Mouse (Mus musculus) midbrain, embryonic 11.5 days (tissue): ENCODE data around the gene Cks1b. TPM values are rescaled to one million over a fixed set of nuclear protein-coding genes. Genes with fewer than 3 reads are reported as not detected.
A peak's percentile ranks its signal among the peaks of the same experiment; 100 is the strongest.

Experiments used
- ATAC-seq: fragments of 200-750 bp; cut with Nextera tagmentation; 2 replicates; pipeline ENCODE4 v1.8.0; 2017; ENCODE audit warnings: moderate TSS enrichment, moderate library complexity; ENCODE audit not compliant: low FRiP score
- DNase-seq: peaks from one replicate; pipeline ENCODE4 v3.0.0; 2015; ENCODE audit warnings: low spot score; ENCODE audit errors: missing footprints
- H3K27ac ChIP-seq: fragments of 300-500 bp; sonication (generic); 2 replicates; pipeline ENCODE4 v1.5.1; 2014; ENCODE audit warnings: low read depth, low read length
- H3K27me3 ChIP-seq: fragments of 300-500 bp; sonication (generic); 2 replicates; pipeline ENCODE4 v1.6.1; 2014; ENCODE audit warnings: mild to moderate bottlenecking, low read length, moderate library complexity, mixed read lengths; ENCODE audit not compliant: control insufficient read depth, insufficient read depth
- H3K36me3 ChIP-seq: fragments of 300-500 bp; sonication (generic); 2 replicates; pipeline ENCODE4 v1.6.1; 2014; ENCODE audit warnings: mild to moderate bottlenecking, low read length, moderate library complexity, mixed read lengths; ENCODE audit not compliant: control insufficient read depth, insufficient read depth
- H3K4me1 ChIP-seq: fragments of 300-500 bp; sonication (generic); 2 replicates; pipeline ENCODE4 v1.6.1; 2014; ENCODE audit warnings: low read length; ENCODE audit not compliant: control insufficient read depth, insufficient read depth
- H3K4me2 ChIP-seq: fragments of 300-500 bp; sonication (generic); 2 replicates; pipeline ENCODE4 v1.6.1; 2014; ENCODE audit warnings: mild to moderate bottlenecking, moderate library complexity
- H3K4me3 ChIP-seq: fragments of 300-500 bp; sonication (generic); 2 replicates; pipeline ENCODE4 v1.5.1; 2014; ENCODE audit warnings: low read depth, low read length
- H3K9ac ChIP-seq: fragments of 300-500 bp; sonication (generic); 2 replicates; pipeline ENCODE4 v1.6.1; 2014; ENCODE audit warnings: low read length
- H3K9me3 ChIP-seq: fragments of 300-500 bp; sonication (generic); 2 replicates; pipeline ENCODE4 v1.6.1; 2016; ENCODE audit warnings: low read length; ENCODE audit not compliant: control insufficient read depth
- whole genome bisulfite sequencing: fragments of 180-500 bp; shearing (Covaris S2); extraction: QIAGEN DNeasy Blood & Tissue Kit; methylation state at CpG from one replicate; pipeline ENCODE4 v1.1.7; 2014; 5-methylcytosine and 5-hydroxymethylcytosine counted together
- polyA plus RNA-seq: library from polyadenylated mRNA; unstranded; fragments of >200 nt; fragmentation: Nextera tagmentation; extraction: Ambion mirVana; gene quantifications from 2 replicates; pipeline ENCODE4 v1.2.1, GENCODE M21; 2014

The Cks1b gene
- polyA plus RNA-seq, 1 experiment from 2014 or later, result 441 TPM

DNA sequence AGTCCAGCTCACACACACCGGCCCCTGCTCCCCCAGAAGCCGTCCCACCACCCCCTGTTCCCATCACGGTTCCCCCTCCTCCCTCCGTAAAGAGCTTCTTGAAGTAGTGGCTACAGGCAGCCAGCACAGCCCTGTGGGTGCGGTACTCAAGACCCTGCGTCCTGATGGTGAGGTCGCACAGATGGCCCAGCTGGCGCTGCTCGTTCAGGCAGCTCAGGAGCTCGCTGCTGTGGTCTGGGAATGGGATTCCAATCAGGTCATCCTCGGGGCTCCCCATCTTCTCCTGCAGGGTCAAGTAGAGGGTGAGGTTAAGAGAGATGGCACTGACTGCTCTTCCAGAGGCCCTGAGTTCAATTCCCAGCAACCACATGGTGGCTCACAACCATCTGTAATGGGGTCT, 37.0 kb downstream of the Cks1b start:
- 87% methylated on average over 11 of the region's 11 CpGs for WGBS
- DNase-seq (no peak), ATAC-seq (no peak)
- no peak overlapping the region for H3K4me2 ChIP-seq
- no peaks in the 10 kb centered on the region for H3K36me3 ChIP-seq
- no peak overlapping the region for H3K9ac ChIP-seq
- no peaks in the 10 kb centered on the region for H3K27me3 ChIP-seq
- no peak overlapping the region for H3K27ac ChIP-seq
- H3K4me3 ChIP-seq, result no peak overlapping the region
- no peaks in the 10 kb centered on the region for H3K9me3 ChIP-seq
- peaks cover 21% of the 10 kb centered on the region for H3K4me1 ChIP-seq

DNA sequence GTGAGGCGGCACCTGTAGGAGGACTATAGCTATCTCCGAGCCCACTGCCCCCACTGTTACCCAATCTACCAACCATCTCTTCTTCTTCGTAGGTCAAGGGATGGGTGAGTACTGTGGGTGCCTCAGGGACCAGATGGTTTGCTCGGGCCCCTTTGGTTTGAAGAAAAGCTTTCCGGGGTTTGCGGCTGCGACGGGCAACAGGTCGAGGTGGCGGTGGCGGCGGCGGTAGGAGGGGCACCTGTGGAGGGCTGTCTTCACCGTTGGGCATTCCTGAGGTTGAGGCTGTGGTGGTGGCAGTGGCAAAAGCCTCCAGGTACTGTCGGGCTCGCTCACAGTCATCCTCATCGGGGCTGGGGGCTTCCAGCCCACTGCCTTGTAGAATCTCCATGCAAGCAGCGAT, 37.5 kb downstream of the Cks1b start:
- ATAC-seq, result no peak
- H3K27me3 ChIP-seq, result no peaks in the 10 kb centered on the region
- H3K27ac ChIP-seq, result no peak overlapping the region
- WGBS, result 94% methylated on average over 18 of the region's 18 CpGs
- H3K4me1 ChIP-seq, result peaks cover 21% of the 10 kb centered on the region
- H3K4me2 ChIP-seq, result no peak overlapping the region
- DNase-seq, result no peak
- H3K9me3 ChIP-seq, result no peaks in the 10 kb centered on the region
- H3K4me3 ChIP-seq, result no peak overlapping the region
- no peak overlapping the region for H3K9ac ChIP-seq
- no peaks in the 10 kb centered on the region for H3K36me3 ChIP-seq

DNA sequence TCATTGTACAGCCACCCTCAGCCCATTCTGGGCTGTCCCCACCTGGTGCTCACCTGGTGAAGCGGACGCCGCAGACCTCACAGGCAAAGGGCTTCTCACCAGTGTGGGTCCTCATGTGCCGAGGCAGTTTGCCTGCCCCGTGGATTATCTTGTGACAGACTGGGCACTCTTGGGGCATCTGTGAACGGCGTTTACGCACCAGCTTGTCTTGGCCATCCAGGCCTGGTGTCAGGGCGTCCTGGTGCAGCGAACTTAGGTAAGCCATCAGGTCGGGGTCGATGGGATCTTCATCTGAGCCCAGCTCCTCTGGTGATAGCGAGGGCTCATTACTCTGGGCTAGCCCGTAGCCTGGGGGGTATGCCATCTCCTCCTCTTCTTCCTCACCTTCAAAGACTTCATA, 37.9 kb downstream of the Cks1b start:
- 95% methylated on average over 14 of the region's 14 CpGs for WGBS
- DNase-seq, result no peak
- Histone ChIP-seq H3K4me2 (no peak overlapping the region), H3K9me3 (no peaks in the 10 kb centered on the region), H3K4me3 (no peak overlapping the region), H3K27ac (no peak overlapping the region), H3K9ac (no peak overlapping the region), H3K36me3 (no peaks in the 10 kb centered on the region), H3K27me3 (no peaks in the 10 kb centered on the region), H3K4me1 (peaks cover 18% of the 10 kb centered on the region)
- no peak for ATAC-seq

DNA sequence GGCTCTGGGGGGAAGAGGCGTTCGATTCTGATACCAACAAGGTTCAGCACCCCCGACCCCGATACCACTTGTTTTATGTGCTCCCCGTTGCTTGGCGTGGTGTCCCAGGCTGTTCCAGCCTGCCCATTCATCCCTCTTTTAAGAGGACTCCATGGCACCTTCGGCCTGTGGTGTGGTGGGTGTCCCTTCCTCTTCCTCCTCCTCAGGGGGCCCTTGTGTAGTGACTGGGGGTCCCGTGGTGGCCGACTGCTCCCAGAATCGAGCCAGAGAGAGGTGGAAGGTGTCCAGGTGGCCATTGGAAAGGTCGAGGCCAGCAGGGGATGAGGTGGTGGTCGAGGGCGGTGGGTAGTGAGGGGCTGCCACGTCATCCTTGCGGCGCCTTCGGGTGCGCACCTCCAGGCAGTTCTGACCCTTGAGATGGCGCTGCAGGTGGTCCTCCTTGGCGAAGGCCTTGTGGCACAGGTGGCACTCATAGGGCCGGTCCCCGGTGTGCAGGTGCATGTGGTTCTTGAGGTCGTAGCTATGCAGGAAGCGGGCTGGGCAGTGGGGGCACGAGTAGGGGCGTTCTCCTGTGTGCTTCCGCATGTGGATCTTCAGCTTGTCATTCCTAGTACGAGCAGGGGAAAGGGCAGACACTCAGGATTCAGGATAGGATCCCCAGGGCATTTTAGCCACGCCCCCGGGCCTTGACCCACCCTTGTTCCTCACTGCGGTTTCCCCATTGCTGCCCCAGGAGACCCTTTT, 38.6 kb downstream of the Cks1b start:
- DNase-seq, result no peak
- ATAC-seq, result no peak
- Histone ChIP-seq H3K4me2 (no peak overlapping the region), H3K27ac (no peak overlapping the region), H3K27me3 (no peaks in the 10 kb centered on the region), H3K9me3 (no peaks in the 10 kb centered on the region), H3K4me3 (0 out of 2 replicates have a peak overlapping the region, but pooled peaks have one; percentile 41), H3K9ac (no peak overlapping the region), H3K36me3 (no peaks in the 10 kb centered on the region), H3K4me1 (peaks cover 12% of the 10 kb centered on the region)
- WGBS, result 87% methylated on average over 31 of the region's 31 CpGs

DNA sequence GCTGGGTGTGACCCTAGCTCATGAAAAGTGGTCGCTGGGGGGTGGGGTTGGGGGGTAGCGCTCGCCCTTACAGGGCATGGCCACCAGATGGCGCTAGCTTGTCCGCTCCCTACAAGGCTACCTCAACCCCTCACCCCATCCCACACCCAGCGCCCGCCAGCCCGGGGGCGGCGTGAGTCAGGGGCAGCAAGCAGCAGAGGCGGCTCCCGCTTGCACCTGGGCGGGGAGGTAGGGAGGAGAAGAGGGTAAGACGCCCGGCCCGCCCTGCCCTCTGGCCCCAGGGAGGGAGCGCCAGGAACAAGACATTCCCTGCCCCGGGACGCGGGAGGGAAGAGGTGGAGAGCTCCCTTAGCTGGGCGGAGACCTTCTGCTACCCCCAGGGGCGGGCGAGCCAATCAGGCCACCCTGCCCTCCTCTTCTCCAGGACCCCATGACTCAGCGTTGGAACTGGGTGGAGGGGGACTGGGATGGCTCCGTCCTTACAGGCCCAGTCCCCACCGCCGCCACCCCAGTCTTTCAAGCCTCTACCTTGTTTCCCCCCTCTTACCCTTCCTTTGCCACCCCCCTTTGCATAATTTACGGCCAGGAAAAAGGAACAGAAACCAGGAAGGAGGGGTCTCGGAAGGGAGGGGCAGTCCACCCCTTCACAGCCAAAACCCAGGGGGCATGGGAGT, 39.7 kb downstream of the Cks1b start:
- 2% methylated on average over 28 of the region's 29 CpGs for WGBS
- Histone ChIP-seq H3K4me3 (peak overlapping the region; percentile 41), H3K4me1 (peaks cover 11% of the 10 kb centered on the region), H3K27me3 (no peaks in the 10 kb centered on the region), H3K27ac (no peak overlapping the region), H3K36me3 (no peaks in the 10 kb centered on the region), H3K9me3 (no peaks in the 10 kb centered on the region), H3K9ac (peak overlapping the region; percentile 69), H3K4me2 (peak overlapping the region; percentile 64)
- DNase-seq, result peak; percentile 99
- ATAC-seq, result peak; percentile 90

DNA sequence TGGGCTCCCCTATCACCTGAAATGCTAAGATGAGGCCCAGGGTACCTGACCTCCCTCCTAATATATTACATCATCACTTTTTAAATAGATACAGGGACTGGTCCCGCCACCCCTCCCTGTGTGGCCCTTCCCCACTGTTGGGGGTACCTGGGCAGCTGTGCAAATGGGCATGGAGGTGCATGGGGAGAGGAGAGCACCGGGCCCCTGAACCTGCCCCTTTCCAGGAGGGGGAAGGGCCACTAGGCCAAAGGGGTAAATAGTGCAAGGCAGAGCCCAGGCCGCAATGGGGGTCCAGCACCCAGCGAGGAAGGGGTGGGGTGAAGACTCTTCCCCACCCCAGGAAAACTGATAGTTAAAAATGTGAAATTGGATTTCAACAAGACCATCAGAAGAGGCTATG, 40.4 kb downstream of the Cks1b start:
- H3K4me2 ChIP-seq, result no peak overlapping the region; the same call in 1 of the 2 replicates
- H3K4me1 ChIP-seq, result peaks cover 11% of the 10 kb centered on the region
- H3K4me3 ChIP-seq, result no peak overlapping the region
- no peak; the same call in 1 of the 2 replicates for ATAC-seq
- H3K9me3 ChIP-seq, result no peaks in the 10 kb centered on the region
- WGBS, result 72% methylated on average over 4 of the region's 4 CpGs
- DNase-seq, result no peak
- H3K27me3 ChIP-seq, result no peaks in the 10 kb centered on the region
- H3K9ac ChIP-seq, result no peak overlapping the region
- H3K36me3 ChIP-seq, result no peaks in the 10 kb centered on the region
- no peak overlapping the region for H3K27ac ChIP-seq

DNA sequence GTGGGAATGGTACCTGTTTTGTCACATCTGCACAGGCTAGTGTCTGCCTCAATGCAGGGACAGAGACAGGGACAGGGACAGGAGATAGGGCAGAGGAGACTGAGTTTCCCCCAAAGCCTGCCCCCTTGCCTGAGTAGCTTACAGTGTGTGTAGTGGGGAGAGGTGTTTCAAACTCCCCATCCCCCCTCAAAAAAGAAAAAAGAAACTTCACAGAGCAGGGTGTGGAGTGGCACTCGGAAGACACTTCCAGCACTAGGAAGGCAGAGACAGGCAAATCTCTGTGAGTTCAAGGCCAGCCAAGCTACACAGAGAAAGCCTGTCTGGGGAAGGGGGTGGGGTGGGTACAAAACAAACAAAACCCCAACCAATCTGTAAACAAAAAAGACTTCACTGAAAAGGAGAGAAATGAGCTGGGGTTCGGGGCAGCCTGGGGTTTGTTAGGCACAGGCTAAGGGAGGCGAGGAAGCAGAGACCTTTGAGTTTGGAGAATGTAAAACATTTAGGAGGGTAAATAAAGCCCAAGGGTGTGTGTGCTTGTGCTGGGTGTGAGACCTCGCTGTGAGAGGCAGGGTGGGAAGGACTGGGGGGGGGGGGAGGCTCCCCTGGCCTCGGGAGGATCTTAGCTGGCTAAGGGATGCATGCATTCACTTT, 44.5 kb downstream of the Cks1b start:
- Histone ChIP-seq H3K4me1 (peaks cover 7% of the 10 kb centered on the region), H3K9ac (no peak overlapping the region), H3K4me2 (no peak overlapping the region), H3K27me3 (no peaks in the 10 kb centered on the region), H3K27ac (no peak overlapping the region), H3K4me3 (no peak overlapping the region), H3K9me3 (no peaks in the 10 kb centered on the region), H3K36me3 (no peaks in the 10 kb centered on the region)
- DNase-seq (no peak), ATAC-seq (no peak)
- WGBS, result 43% methylated on average over 5 of the region's 5 CpGs

DNA sequence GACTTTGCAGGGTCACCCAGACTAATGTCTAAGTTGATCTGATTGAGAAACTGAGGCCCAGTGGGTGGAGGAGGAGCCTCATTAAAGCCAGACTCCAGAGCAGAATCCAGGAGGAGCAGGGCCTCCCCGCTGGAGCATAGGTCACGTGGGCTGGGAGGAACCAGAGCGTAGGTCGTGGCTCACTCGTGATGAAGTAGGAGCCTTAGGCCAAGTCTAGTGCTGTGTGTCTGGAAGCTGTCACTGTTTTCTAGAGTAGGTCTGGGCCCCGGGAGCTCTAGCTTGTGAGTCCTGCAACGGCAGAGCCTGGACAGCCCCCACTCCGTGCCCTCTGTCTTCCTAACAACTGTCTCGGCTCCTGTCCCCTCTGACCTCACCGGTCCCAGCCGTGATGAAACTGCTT, 50.8 kb downstream of the Cks1b start:
- no peak overlapping the region for H3K4me3 ChIP-seq
- no peak overlapping the region for H3K4me2 ChIP-seq
- H3K9ac ChIP-seq, result no peak overlapping the region
- no peaks in the 10 kb centered on the region for H3K27me3 ChIP-seq
- no peak overlapping the region for H3K27ac ChIP-seq
- no peaks in the 10 kb centered on the region for H3K36me3 ChIP-seq
- H3K4me1 ChIP-seq, result no peaks in the 10 kb centered on the region
- WGBS, result 70% methylated on average over 11 of the region's 11 CpGs
- H3K9me3 ChIP-seq, result no peaks in the 10 kb centered on the region
- no peak for DNase-seq
- ATAC-seq, result no peak
